Mouse (Mus musculus): Measurements from ENCODE around the gene Ipo13. TPM values are rescaled to one million over a fixed set of nuclear protein-coding genes. Genes with fewer than 3 reads are reported as not detected.

Ipo13 gene
- polyA plus RNA-seq, 1 experiment from 2014 or later: 40.3 TPM

- no peak for ATAC-seq (ENCODE audit: insufficient number of reproducible peaks, insufficient read depth, low FRiP score, low TSS enrichment, low read depth)
- no peaks in the 10 kb centered on the region for H3K9me3 ChIP-seq
- peaks cover 42% of the 10 kb centered on the region for H3K36me3 ChIP-seq
- H3K4me3 ChIP-seq (replicated peaks): no peak overlapping the region
- H3K4me2 ChIP-seq: no peak overlapping the region
- no peak overlapping the region for H3K9ac ChIP-seq (replicated peaks)
- no peak overlapping the region for H3K27ac ChIP-seq
- no peaks in the 10 kb centered on the region for H3K27me3 ChIP-seq
- whole genome bisulfite sequencing: 55% methylated on average over 3 of the region's 3 CpGs
- peaks cover 9% of the 10 kb centered on the region for H3K4me1 ChIP-seq (replicated peaks)
Measured at GRCm38 (mm10) chr4:117858794-117859193, 56.0 kb downstream of the Ipo13 start.

- Histone ChIP-seq H3K4me3 (replicated peaks) (no peak overlapping the region), H3K4me2 (no peak overlapping the region), H3K4me1 (replicated peaks) (peaks cover 9% of the 10 kb centered on the region), H3K9me3 (no peaks in the 10 kb centered on the region), H3K9ac (replicated peaks) (no peak overlapping the region), H3K27me3 (no peaks in the 10 kb centered on the region), H3K36me3 (peaks cover 24% of the 10 kb centered on the region), H3K27ac (no peak overlapping the region)
- ATAC-seq (ENCODE audit: insufficient number of reproducible peaks, insufficient read depth, low FRiP score, low TSS enrichment, low read depth): no peak
- 84% methylated on average over 9 of the region's 9 CpGs for WGBS
Measured at GRCm38 (mm10) chr4:117855146-117855545, 59.7 kb downstream of the Ipo13 start.

GRCm38 (mm10) chr4:117852152-117852868 is 62.5 kb downstream of the Ipo13 start:
- Histone ChIP-seq H3K27ac (no peak overlapping the region), H3K27me3 (no peaks in the 10 kb centered on the region), H3K4me3 (replicated peaks) (no peak overlapping the region), H3K9ac (replicated peaks) (no peak overlapping the region), H3K36me3 (peaks cover 25% of the 10 kb centered on the region), H3K4me2 (no peak overlapping the region), H3K4me1 (replicated peaks) (peaks cover 12% of the 10 kb centered on the region), H3K9me3 (no peaks in the 10 kb centered on the region)
- ATAC-seq (ENCODE audit: insufficient number of reproducible peaks, insufficient read depth, low FRiP score, low TSS enrichment, low read depth): no peak
- 88% methylated on average over 10 of the region's 10 CpGs for WGBS

GRCm38 (mm10) chr4:117850871-117851270 is 63.9 kb downstream of the Ipo13 start:
- Histone ChIP-seq H3K27me3 (no peaks in the 10 kb centered on the region), H3K27ac (no peak overlapping the region), H3K9me3 (no peaks in the 10 kb centered on the region), H3K4me3 (replicated peaks) (no peak overlapping the region), H3K4me1 (replicated peaks) (peaks cover 20% of the 10 kb centered on the region), H3K4me2 (no peak overlapping the region), H3K36me3 (peaks cover 20% of the 10 kb centered on the region), H3K9ac (replicated peaks) (no peak overlapping the region; the same call in 1 of the 2 replicates)
- 79% methylated on average over 7 of the region's 7 CpGs for whole genome bisulfite sequencing
- ATAC-seq (ENCODE audit: insufficient number of reproducible peaks, insufficient read depth, low FRiP score, low TSS enrichment, low read depth): no peak

- 79% methylated on average over 7 of the region's 7 CpGs for WGBS
- Histone ChIP-seq H3K4me1 (replicated peaks) (peaks cover 14% of the 10 kb centered on the region), H3K9ac (replicated peaks) (no peak overlapping the region; the same call in 1 of the 2 replicates), H3K9me3 (no peaks in the 10 kb centered on the region), H3K4me3 (replicated peaks) (no peak overlapping the region), H3K27me3 (no peaks in the 10 kb centered on the region), H3K4me2 (no peak overlapping the region), H3K27ac (no peak overlapping the region), H3K36me3 (peaks cover 22% of the 10 kb centered on the region)
- no peak for ATAC-seq (ENCODE audit: insufficient number of reproducible peaks, insufficient read depth, low FRiP score, low TSS enrichment, low read depth)
Measured at GRCm38 (mm10) chr4:117850176-117850575, 64.6 kb downstream of the Ipo13 start.

- 75% methylated on average over 5 of the region's 5 CpGs for WGBS
- Histone ChIP-seq H3K27ac (no peak overlapping the region), H3K4me3 (replicated peaks) (no peak overlapping the region), H3K9ac (replicated peaks) (no peak overlapping the region), H3K4me2 (no peak overlapping the region), H3K9me3 (no peaks in the 10 kb centered on the region), H3K27me3 (no peaks in the 10 kb centered on the region), H3K4me1 (replicated peaks) (peaks cover 11% of the 10 kb centered on the region), H3K36me3 (peaks cover 29% of the 10 kb centered on the region)
- ATAC-seq (ENCODE audit: insufficient number of reproducible peaks, insufficient read depth, low FRiP score, low TSS enrichment, low read depth): no peak
Measured at GRCm38 (mm10) chr4:117849506-117849905, 65.3 kb downstream of the Ipo13 start.

- peaks cover 11% of the 10 kb centered on the region for H3K4me1 ChIP-seq (replicated peaks)
- H3K27ac ChIP-seq: no peak overlapping the region
- H3K9me3 ChIP-seq: no peaks in the 10 kb centered on the region
- H3K9ac ChIP-seq (replicated peaks): no peak overlapping the region
- ATAC-seq (ENCODE audit: insufficient number of reproducible peaks, insufficient read depth, low FRiP score, low TSS enrichment, low read depth): no peak
- H3K4me2 ChIP-seq: no peak overlapping the region
- H3K27me3 ChIP-seq: no peaks in the 10 kb centered on the region
- peaks cover 30% of the 10 kb centered on the region for H3K36me3 ChIP-seq
- H3K4me3 ChIP-seq (replicated peaks): no peak overlapping the region
- 54% methylated on average over 17 of the region's 17 CpGs for WGBS
Measured at GRCm38 (mm10) chr4:117849063-117849462, 65.7 kb downstream of the Ipo13 start.

GRCm38 (mm10) chr4:117847011-117847410 is 67.8 kb downstream of the Ipo13 start:
- Histone ChIP-seq H3K27me3 (no peaks in the 10 kb centered on the region), H3K27ac (peak overlapping the region; percentile 72), H3K9me3 (no peaks in the 10 kb centered on the region), H3K4me1 (replicated peaks) (peaks cover 11% of the 10 kb centered on the region), H3K36me3 (peaks cover 37% of the 10 kb centered on the region), H3K4me2 (no peak overlapping the region), H3K9ac (replicated peaks) (no peak overlapping the region; the same call in 1 of the 2 replicates), H3K4me3 (replicated peaks) (no peak overlapping the region)
- ATAC-seq (ENCODE audit: insufficient number of reproducible peaks, insufficient read depth, low FRiP score, low TSS enrichment, low read depth): peak; percentile 58; the same call in 1 of the 2 replicates
- WGBS: 12% methylated on average over 2 of the region's 2 CpGs

- H3K4me3 ChIP-seq (replicated peaks): no peak overlapping the region
- ATAC-seq (ENCODE audit: insufficient number of reproducible peaks, insufficient read depth, low FRiP score, low TSS enrichment, low read depth): no peak
- 94% methylated on average over 4 of the region's 4 CpGs for WGBS
- H3K27me3 ChIP-seq: no peaks in the 10 kb centered on the region
- peaks cover 17% of the 10 kb centered on the region for H3K4me1 ChIP-seq (replicated peaks)
- no peak overlapping the region for H3K9ac ChIP-seq (replicated peaks)
- no peaks in the 10 kb centered on the region for H3K9me3 ChIP-seq
- peak overlapping the region; percentile 72; the same call in 1 of the 2 replicates for H3K27ac ChIP-seq
- H3K36me3 ChIP-seq: peaks cover 37% of the 10 kb centered on the region
- H3K4me2 ChIP-seq: no peak overlapping the region
Measured at GRCm38 (mm10) chr4:117846261-117846660, 68.5 kb downstream of the Ipo13 start.

- no peaks in the 10 kb centered on the region for H3K27me3 ChIP-seq
- peaks cover 45% of the 10 kb centered on the region for H3K36me3 ChIP-seq
- H3K27ac ChIP-seq: no peak overlapping the region
- WGBS: 87% methylated on average over 11 of the region's 11 CpGs
- no peak overlapping the region for H3K4me2 ChIP-seq
- no peak overlapping the region for H3K4me3 ChIP-seq (replicated peaks)
- peaks cover 19% of the 10 kb centered on the region for H3K4me1 ChIP-seq (replicated peaks)
- H3K9me3 ChIP-seq: no peaks in the 10 kb centered on the region
- no peak for ATAC-seq (ENCODE audit: insufficient number of reproducible peaks, insufficient read depth, low FRiP score, low TSS enrichment, low read depth)
- no peak overlapping the region for H3K9ac ChIP-seq (replicated peaks)
Measured at GRCm38 (mm10) chr4:117845316-117845715, 69.5 kb downstream of the Ipo13 start.
